Mouse (Mus musculus): ENCODE measurements at regions not wholly inside any gene's neighbourhood (a gene's known extent, or its start where the extent isn't known, plus 50 kb on each side); places are given as distances from the start of the nearest gene placed in this dataset.
"Not testable (repeated sequence)": the region's sequence is repeated elsewhere in the genome, so short reads cannot be mapped to it uniquely, and the experiment has no call there.

- no peak overlapping the region for H3K4me3 ChIP-seq (ENCODE audit: insufficient read depth, low read length)
- no peak for TF ChIP-seq POLR2A (IDR thresholded peaks at IDR 0.05; ENCODE audit: extremely low read depth, insufficient read depth, low read length)
- no peak overlapping the region for H3K27ac ChIP-seq (ENCODE audit: insufficient read depth, low read length)
- no peaks in the 10 kb centered on the region for H3K4me1 ChIP-seq (ENCODE audit: control insufficient read depth, insufficient read depth, low read length)
These were observed 476.7 kb downstream of the Rpia start for GRCm38 (mm10) chr6:70315318-70315717.

- not testable (repeated sequence) for H3K4me3 ChIP-seq (ENCODE audit: insufficient read depth, low read length); H3K4me1 ChIP-seq (ENCODE audit: control insufficient read depth, insufficient read depth, low read length); H3K27ac ChIP-seq (ENCODE audit: insufficient read depth, low read length)
These were observed 477.4 kb downstream of the Rpia start for GRCm38 (mm10) chr6:70314667-70315066.

DNA sequence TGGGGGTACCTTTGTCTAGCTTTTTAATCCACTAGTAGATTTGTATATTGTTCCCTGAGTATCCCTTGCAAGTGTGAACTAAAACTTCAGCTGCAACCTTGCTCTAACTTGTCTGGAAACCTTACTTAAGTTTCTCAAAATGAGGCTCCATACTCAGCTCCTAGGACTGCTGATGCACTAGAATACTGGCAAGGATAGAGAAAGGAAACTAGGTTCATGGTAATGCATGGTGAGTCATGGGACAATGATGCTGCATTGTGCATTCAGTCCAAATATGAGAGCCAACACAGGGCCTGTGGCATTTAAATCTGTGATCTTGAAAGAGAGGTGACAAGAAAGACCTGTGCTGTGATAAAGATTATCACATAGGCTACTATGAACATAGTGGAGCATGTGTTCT, 490.9 kb downstream of the Rpia start:
- not testable (repeated sequence) for H3K27ac ChIP-seq (ENCODE audit: insufficient read depth, low read length); H3K4me1 ChIP-seq (ENCODE audit: control insufficient read depth, insufficient read depth, low read length); H3K4me3 ChIP-seq (ENCODE audit: insufficient read depth, low read length)

- not testable (repeated sequence) for H3K4me3 ChIP-seq (ENCODE audit: insufficient read depth, low read length); H3K4me1 ChIP-seq (ENCODE audit: control insufficient read depth, insufficient read depth, low read length); H3K27ac ChIP-seq (ENCODE audit: insufficient read depth, low read length)
These were observed 531.8 kb downstream of the Rpia start for GRCm38 (mm10) chr6:70260227-70260626.

- H3K4me3 ChIP-seq (ENCODE audit: insufficient read depth, low read length); H3K27ac ChIP-seq (ENCODE audit: insufficient read depth, low read length); H3K4me1 ChIP-seq (ENCODE audit: control insufficient read depth, insufficient read depth, low read length): not testable (repeated sequence)
These were observed 551.9 kb downstream of the Rpia start for GRCm38 (mm10) chr6:70240167-70240566.

- TF ChIP-seq CTCF (IDR thresholded peaks at IDR 0.05; ENCODE audit: extremely low read depth, insufficient read depth, low read length) (no peak), POLR2A (IDR thresholded peaks at IDR 0.05; ENCODE audit: extremely low read depth, insufficient read depth, low read length) (no peak)
- Histone ChIP-seq H3K4me3 (ENCODE audit: insufficient read depth, low read length) (no peak overlapping the region), H3K4me1 (ENCODE audit: control insufficient read depth, insufficient read depth, low read length) (no peaks in the 10 kb centered on the region), H3K27ac (ENCODE audit: insufficient read depth, low read length) (no peak overlapping the region)
These were observed 564.9 kb downstream of the Rpia start for GRCm38 (mm10) chr6:70227166-70227565.

DNA sequence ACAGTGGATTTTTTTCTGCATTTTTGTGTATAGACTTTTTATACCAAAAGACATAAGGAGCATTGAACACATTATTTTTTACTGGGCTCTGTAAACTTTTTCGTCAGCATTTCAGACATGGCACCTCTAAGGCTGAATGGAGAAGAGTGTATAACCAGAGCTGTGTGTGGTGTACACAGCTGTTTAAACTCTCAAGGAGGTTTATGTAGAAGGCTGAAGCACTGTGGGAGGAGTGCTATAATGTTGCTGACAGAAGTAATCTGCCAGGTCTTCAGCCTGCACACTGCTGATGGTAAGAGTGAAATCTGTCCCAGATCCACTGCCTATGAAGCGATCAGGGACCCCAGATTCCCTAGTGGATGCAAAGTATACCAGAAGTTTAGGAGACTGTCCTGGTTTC, 575.4 kb downstream of the Rpia start:
- H3K4me3 ChIP-seq (ENCODE audit: insufficient read depth, low read length); H3K27ac ChIP-seq (ENCODE audit: insufficient read depth, low read length); H3K4me1 ChIP-seq (ENCODE audit: control insufficient read depth, insufficient read depth, low read length): not testable (repeated sequence)

DNA sequence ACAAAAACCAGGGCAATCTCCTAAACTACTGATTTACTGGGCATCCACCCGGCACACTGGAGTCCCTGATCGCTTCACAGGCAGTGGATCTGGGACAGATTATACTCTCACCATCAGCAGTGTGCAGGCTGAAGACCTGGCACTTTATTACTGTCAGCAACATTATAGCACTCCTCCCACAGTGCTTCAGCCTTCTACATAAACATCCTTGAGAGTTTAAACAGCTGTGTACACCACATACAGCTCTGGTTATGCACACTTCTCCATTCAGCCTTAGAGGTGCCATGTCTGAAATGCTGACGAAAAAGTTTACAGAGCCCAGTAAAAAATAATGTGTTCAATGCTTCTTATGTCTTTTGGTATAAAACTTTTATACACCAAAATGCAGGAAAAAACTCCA, 576.3 kb downstream of the Rpia start:
- not testable (repeated sequence) for H3K27ac ChIP-seq (ENCODE audit: insufficient read depth, low read length); H3K4me3 ChIP-seq (ENCODE audit: insufficient read depth, low read length)

More for the DNA sequence above, 576.3 kb downstream of the Rpia start:
- not testable (repeated sequence) for H3K4me1 ChIP-seq (ENCODE audit: control insufficient read depth, insufficient read depth, low read length)

Data from cortical plate, adult 2 months (tissue).